ENCODE assay signal across 26 mouse cellular contexts in genomic region chr15:102449366-102449765, GRCm38 (mm10). TPM values are rescaled to one million over a fixed set of nuclear protein-coding genes. Genes with fewer than 3 reads are reported as not detected.
"Had no signal": no experiment of that assay in that cellular context is flagged by ENCODE, and none has a peak within 500 bp of the region (broad histone marks: within the 10 kb centered on the region; RNA-seq: fewer than 3 reads in every experiment).

No protein-coding gene starts in this region.

- H3K27me3 ChIP-seq: liver, embryonic 15.5 days; lung, embryonic 15.5 days; midbrain, embryonic 13.5 days; midbrain, embryonic 15.5 days; neural tube, embryonic 12.5 days; stomach, embryonic 15.5 days had no signal

- H3K4me1 ChIP-seq: midbrain, embryonic 13.5 days; midbrain, embryonic 15.5 days; neural tube, embryonic 12.5 days; stomach, embryonic 15.5 days had no signal

- DNase-seq: liver, postnatal 0 days; lung, adult 2 months; lung, postnatal 14 days; lung, postnatal 36 days; right cerebral cortex, postnatal 14 days; thymus, adult 18-20 months; thymus, postnatal 25 days; thymus, postnatal 4 days had no signal

- H3K36me3 ChIP-seq: liver, embryonic 15.5 days; lung, embryonic 15.5 days; midbrain, embryonic 13.5 days; midbrain, embryonic 15.5 days; neural tube, embryonic 12.5 days; stomach, embryonic 15.5 days had no signal

- H3K4me3 ChIP-seq: liver, embryonic 15.5 days; lung, embryonic 15.5 days; megakaryocyte, embryonic 14.5 days; midbrain, embryonic 13.5 days; midbrain, embryonic 15.5 days; neural tube, embryonic 12.5 days; stomach, embryonic 15.5 days had no signal

- ATAC-seq: lung, postnatal 0 days; midbrain, embryonic 13.5 days; midbrain, embryonic 15.5 days had no signal

- H3K27ac ChIP-seq: liver, embryonic 15.5 days; lung, embryonic 15.5 days; macrophage; midbrain, embryonic 13.5 days; midbrain, embryonic 15.5 days; neural tube, embryonic 12.5 days; stomach, embryonic 15.5 days; stomach, postnatal 0 days had no signal

RNA-seq across cellular contexts. Expression of gene Amhr2, which starts 4.2 kb away (rescaled TPM):
- total RNA-seq: megakaryocyte progenitor cell, adult 5-6 weeks had no signal

RNA-seq across cellular contexts. Expression of gene Gm10337, which starts 54.2 kb away (rescaled TPM):
- total RNA-seq: megakaryocyte progenitor cell, adult 5-6 weeks; midbrain, postnatal 0 days; monocyte, adult 5-6 weeks; neutrophil, adult 5-6 weeks had no signal
- polyA plus RNA-seq: liver, embryonic 15.5 days; liver, postnatal 0 days; lung, adult 2 months; lung, embryonic 15.5 days; lung, postnatal 0 days; macrophage; neural tube, embryonic 12.5 days; neural tube, embryonic 14.5 days; spleen, adult 2 months; stomach, postnatal 0 days; thymus, postnatal 0 days; urinary bladder, adult 2 months had no signal
